Mouse (Mus musculus): ENCODE results near the gene Slc19a1.

The Slc19a1 gene

GRCm38 (mm10) chr10:77095666-77096065 is 63.6 kb downstream of the Slc19a1 start:
- no peak for DNase-seq (ENCODE audit: low read depth)

DNA sequence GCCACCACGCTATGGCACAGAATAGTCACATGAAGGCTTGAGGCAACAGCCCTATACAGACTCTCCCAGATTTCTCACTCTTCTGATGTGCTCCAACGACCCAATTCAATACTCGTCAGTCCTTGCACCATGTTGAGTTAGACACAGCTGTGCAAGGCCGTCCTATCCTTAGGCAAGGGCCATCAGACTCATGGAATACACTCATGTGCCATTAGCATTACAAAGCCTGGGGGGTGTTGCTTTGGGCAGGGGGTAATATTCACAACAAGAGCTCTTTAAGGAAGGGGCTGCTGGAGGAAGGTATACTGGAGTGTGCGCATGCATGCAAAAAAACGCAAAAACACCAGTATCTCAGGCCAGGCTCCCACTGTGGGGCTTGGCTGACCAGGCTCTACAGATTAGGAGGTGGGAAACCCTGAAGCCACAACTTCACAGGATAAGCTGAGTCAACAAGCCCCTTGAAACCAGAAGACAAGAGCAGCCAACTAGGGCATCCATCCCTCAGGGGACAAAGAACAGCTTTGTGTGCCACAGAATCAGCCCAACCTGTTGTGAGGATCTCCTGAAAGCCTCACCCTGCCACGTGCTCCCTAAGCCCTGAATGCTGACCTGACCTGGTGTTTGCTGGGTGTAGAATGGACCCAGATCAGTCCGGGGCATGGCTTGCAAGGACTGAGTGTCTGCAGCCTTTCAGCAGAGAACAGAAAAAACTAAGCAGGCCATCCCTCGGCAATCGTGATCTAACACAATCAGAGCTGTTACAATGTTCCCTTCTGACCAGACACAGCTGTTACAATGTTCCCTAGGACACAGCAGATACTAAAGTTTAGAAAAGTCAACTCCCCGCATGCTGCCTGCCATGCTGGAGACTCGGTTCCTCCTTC is 65.2 kb downstream of the Slc19a1 start:
- no peak for DNase-seq (ENCODE audit: low read depth)

DNA sequence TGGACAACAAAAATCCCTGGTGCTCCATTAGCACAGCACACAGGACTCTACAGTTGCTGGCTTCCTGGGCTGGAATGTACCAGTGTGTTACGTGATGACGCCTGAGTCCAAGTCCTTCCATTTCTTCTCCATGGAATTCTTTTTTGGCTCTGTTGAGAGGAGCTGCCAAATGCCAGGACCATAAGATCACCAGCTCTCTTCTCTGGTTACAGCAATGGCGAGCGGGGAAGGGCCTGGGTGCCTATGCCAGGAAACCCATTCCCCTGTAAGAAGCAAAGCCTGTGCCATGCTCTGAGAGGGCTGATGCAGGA is 65.8 kb downstream of the Slc19a1 start:
- no peak for DNase-seq (ENCODE audit: low read depth)

DNA sequence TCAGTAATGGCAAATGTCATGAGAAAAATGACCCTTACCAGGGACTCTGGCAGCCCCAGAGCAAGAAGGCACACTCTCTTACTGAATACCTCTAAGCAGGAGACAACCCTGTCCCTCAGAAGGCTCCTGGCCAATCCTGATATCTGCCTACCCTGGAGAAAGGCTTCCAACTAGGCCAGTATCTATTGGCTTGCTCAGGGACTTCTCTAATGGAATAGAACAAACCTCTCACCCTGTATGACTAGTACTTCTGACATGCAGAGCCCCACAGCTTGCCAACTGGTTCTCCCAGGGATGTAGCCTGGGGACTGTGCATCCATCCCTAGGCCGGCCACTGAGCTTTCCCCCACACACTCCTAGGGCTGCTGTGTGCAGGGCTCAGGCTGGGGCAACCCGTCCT is 66.6 kb downstream of the Slc19a1 start:
- no peak for DNase-seq (ENCODE audit: low read depth)

- DNase-seq (ENCODE audit: low read depth) = no peak
These were observed 67.7 kb downstream of the Slc19a1 start for GRCm38 (mm10) chr10:77099777-77100176.

DNA sequence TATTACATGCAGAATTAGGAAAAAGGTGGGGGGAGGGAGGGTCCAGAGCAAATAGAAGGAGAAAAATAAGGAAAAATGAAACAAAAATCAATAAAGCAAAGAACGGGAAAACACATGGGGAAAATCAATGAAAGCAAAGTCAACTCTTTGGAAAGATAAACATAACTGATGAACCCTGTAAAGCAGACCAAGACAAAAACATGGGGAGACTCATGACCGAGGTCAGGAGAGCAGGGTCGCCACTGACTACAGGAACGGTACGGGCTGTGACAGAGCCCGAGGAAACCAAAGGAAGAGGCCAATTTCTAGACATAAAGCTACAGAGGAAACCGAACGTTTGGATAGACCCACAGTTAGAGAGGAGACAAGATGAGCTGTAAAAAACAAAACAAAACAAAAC is 71.6 kb downstream of the Slc19a1 start:
- no peak for DNase-seq (ENCODE audit: low read depth)

DNA sequence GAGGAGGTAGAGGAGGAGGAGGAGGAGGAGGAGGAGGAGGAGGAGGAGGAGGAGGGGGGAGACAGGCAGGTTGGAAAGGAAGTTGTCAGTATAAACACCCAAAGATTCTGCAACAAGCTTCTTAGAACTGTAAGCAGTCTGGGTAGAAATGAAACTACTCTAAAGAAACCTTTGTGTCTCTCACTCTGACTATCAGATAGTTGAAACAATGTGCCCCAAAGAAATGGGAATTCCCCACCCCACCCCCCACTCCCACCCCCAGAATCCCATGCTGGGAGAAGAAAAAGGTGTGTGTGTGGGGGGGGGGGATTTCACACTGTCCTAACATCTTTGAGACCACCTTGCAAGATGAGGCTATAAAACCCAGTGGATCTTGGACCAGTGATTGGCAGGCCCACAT is 72.3 kb downstream of the Slc19a1 start:
- no peak for DNase-seq (ENCODE audit: low read depth)

GRCm38 (mm10) chr10:77108106-77108505 is 76.1 kb downstream of the Slc19a1 start:
- DNase-seq (ENCODE audit: low read depth) = no peak

DNA sequence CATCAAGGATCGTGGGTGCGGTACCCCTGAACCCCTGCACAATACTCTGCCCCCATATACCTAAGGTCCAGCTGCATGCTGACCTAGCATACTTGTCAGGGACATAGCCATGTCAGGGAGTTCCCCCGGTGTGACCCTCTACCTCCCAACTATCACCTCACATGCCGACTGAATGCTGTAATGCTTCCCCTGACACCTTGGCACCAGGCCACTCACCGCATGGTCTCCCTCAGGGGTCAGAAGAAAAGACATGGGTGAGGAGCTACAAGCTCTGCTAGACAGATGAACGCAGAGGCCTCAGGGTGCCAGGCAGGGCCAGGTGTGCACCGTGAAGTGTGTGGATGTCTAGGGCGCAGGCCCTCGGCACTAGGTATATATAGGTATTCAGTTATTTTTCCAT is 78.0 kb downstream of the Slc19a1 start:
- DNase-seq (ENCODE audit: low read depth) = no peak
